Mouse (Mus musculus) neural tube, embryonic 11.5 days (tissue): ENCODE measurements around the gene Ltbp3. TPM values are rescaled to one million over a fixed set of nuclear protein-coding genes. Genes with fewer than 3 reads are reported as not detected.

Source experiments
- ATAC-seq: fragments of 200-750 bp; cut with Nextera tagmentation; 2 replicates; pipeline ENCODE4 v1.8.0; 2017; ENCODE audit warnings: moderate number of reproducible peaks, mild to moderate bottlenecking, moderate TSS enrichment, moderate library complexity; ENCODE audit not compliant: insufficient read depth, low FRiP score, low TSS enrichment
- DNase-seq: peaks from one replicate; pipeline ENCODE4 v3.0.0-alpha.2; 2015; ENCODE audit warnings: low spot score
- H3K27ac ChIP-seq: fragments of 300-500 bp; sonication (generic); 2 replicates; pipeline ENCODE4 v1.5.1; 2014; ENCODE audit warnings: low read depth, mild to moderate bottlenecking, low read length
- H3K27me3 ChIP-seq: fragments of 300-500 bp; sonication (generic); 2 replicates; pipeline ENCODE4 v1.6.1; 2014; ENCODE audit warnings: mild to moderate bottlenecking, low read length, mixed read lengths; ENCODE audit not compliant: control insufficient read depth, insufficient read depth
- H3K36me3 ChIP-seq: fragments of 300-500 bp; sonication (generic); 2 replicates; pipeline ENCODE4 v1.6.1; 2014; ENCODE audit warnings: mild to moderate bottlenecking, low read length, moderate library complexity, mixed read lengths; ENCODE audit not compliant: control insufficient read depth, insufficient read depth
- H3K4me1 ChIP-seq: fragments of 300-500 bp; sonication (generic); 2 replicates; pipeline ENCODE4 v1.6.1; 2014; ENCODE audit warnings: low read length, mixed read lengths; ENCODE audit not compliant: control insufficient read depth, insufficient read depth
- H3K4me2 ChIP-seq: fragments of 300-500 bp; sonication (generic); 2 replicates; pipeline ENCODE4 v1.6.1; 2014; ENCODE audit warnings: low read depth, mild to moderate bottlenecking, moderate library complexity
- H3K4me3 ChIP-seq: fragments of 300-500 bp; sonication (generic); 2 replicates; pipeline ENCODE4 v1.5.1; 2014; ENCODE audit warnings: low read depth, low read length
- H3K9ac ChIP-seq: fragments of 300-500 bp; sonication (generic); 2 replicates; pipeline ENCODE4 v1.6.1; 2014; ENCODE audit warnings: mild to moderate bottlenecking, low read length
- H3K9me3 ChIP-seq: fragments of 300-500 bp; sonication (generic); 2 replicates; pipeline ENCODE4 v1.6.1; 2016; ENCODE audit warnings: low read length; ENCODE audit not compliant: control insufficient read depth
- WGBS: fragments of 180-500 bp; shearing (Covaris S2); extraction: QIAGEN DNeasy Blood & Tissue Kit; methylation state at CpG from one replicate; pipeline ENCODE4 v1.1.7; 2014; 5-methylcytosine and 5-hydroxymethylcytosine counted together
- polyA plus RNA-seq: library from polyadenylated mRNA; unstranded; fragments of >200 nt; fragmentation: Nextera tagmentation; extraction: Ambion mirVana; gene quantifications from 2 replicates; pipeline ENCODE4 v1.2.1, GENCODE M21; 2014

The Ltbp3 gene
- polyA plus RNA-seq, 1 experiment from 2014 or later: 5.2 TPM

- Histone ChIP-seq H3K36me3 (peaks cover 14% of the 10 kb centered on the region), H3K4me1 (peaks cover 13% of the 10 kb centered on the region; the same call in 1 of the 2 replicates), H3K27me3 (no peaks in the 10 kb centered on the region), H3K4me2 (peak overlapping the region; percentile 90), H3K9ac (peak overlapping the region; percentile 36), H3K4me3 (peak overlapping the region; percentile 71), H3K27ac (no peak overlapping the region), H3K9me3 (no peaks in the 10 kb centered on the region)
- 45% methylated on average over 7 of the region's 7 CpGs for WGBS
- DNase-seq (peak; percentile 10), ATAC-seq (no peak)
Measured at GRCm38 (mm10) chr19:5797381-5798111, 56.8 kb downstream of the Ltbp3 start.

GRCm38 (mm10) chr19:5798700-5799479, 58.2 kb downstream of the Ltbp3 start:
- Histone ChIP-seq H3K36me3 (peaks cover 14% of the 10 kb centered on the region), H3K4me2 (peak overlapping the region; percentile 90), H3K9me3 (no peaks in the 10 kb centered on the region), H3K27me3 (no peaks in the 10 kb centered on the region), H3K4me3 (peak overlapping the region; percentile 71), H3K9ac (peak overlapping the region; percentile 50), H3K27ac (no peak overlapping the region), H3K4me1 (peaks cover 17% of the 10 kb centered on the region)
- DNase-seq (peak; percentile 19), ATAC-seq (no peak)
- 16% methylated on average over 7 of the region's 7 CpGs for WGBS

- H3K36me3 ChIP-seq: peaks cover 14% of the 10 kb centered on the region
- H3K9ac ChIP-seq: peak overlapping the region; percentile 96
- DNase-seq (no peak), ATAC-seq (no peak)
- H3K4me3 ChIP-seq: peak overlapping the region; percentile 71
- peak overlapping the region; percentile 90 for H3K4me2 ChIP-seq
- WGBS: 2% methylated on average over 10 of the region's 10 CpGs
- no peaks in the 10 kb centered on the region for H3K9me3 ChIP-seq
- peaks cover 25% of the 10 kb centered on the region for H3K4me1 ChIP-seq
- H3K27me3 ChIP-seq: no peaks in the 10 kb centered on the region
- peak overlapping the region; percentile 39; the same call in 1 of the 2 replicates for H3K27ac ChIP-seq
Measured at GRCm38 (mm10) chr19:5799566-5800349, 59.1 kb downstream of the Ltbp3 start.

GRCm38 (mm10) chr19:5800350-5800631, 59.6 kb downstream of the Ltbp3 start:
- ATAC-seq: no peak
- Histone ChIP-seq H3K27ac (peak overlapping the region; percentile 50; the same call in 1 of the 2 replicates), H3K4me1 (peaks cover 28% of the 10 kb centered on the region), H3K9me3 (no peaks in the 10 kb centered on the region), H3K36me3 (peaks cover 14% of the 10 kb centered on the region), H3K27me3 (no peaks in the 10 kb centered on the region), H3K4me3 (peak overlapping the region; percentile 71), H3K9ac (peak overlapping the region; percentile 96), H3K4me2 (peak overlapping the region; percentile 90)
- DNase-seq: no peak
- 0% methylated on average over 2 of the region's 2 CpGs for WGBS

- Histone ChIP-seq H3K4me1 (peaks cover 29% of the 10 kb centered on the region), H3K4me2 (peak overlapping the region; percentile 90), H3K9ac (peak overlapping the region; percentile 96), H3K27ac (peak overlapping the region; percentile 50), H3K36me3 (peaks cover 14% of the 10 kb centered on the region), H3K27me3 (no peaks in the 10 kb centered on the region), H3K9me3 (no peaks in the 10 kb centered on the region), H3K4me3 (peak overlapping the region; percentile 71)
- WGBS: under 1% methylated on average over 19 of the region's 19 CpGs
- DNase-seq: peak; percentile 48
- ATAC-seq: no peak
Measured at GRCm38 (mm10) chr19:5800632-5801431, 60.1 kb downstream of the Ltbp3 start.

- Histone ChIP-seq H3K4me2 (peak overlapping the region; percentile 90), H3K9ac (peak overlapping the region; percentile 96), H3K27me3 (no peaks in the 10 kb centered on the region), H3K27ac (peak overlapping the region; percentile 50), H3K9me3 (no peaks in the 10 kb centered on the region), H3K36me3 (peaks cover 10% of the 10 kb centered on the region), H3K4me3 (peak overlapping the region; percentile 71), H3K4me1 (peaks cover 31% of the 10 kb centered on the region)
- 15% methylated on average over 3 of the region's 3 CpGs for WGBS
- ATAC-seq: no peak
- DNase-seq: no peak
Measured at GRCm38 (mm10) chr19:5801432-5801964, 60.8 kb downstream of the Ltbp3 start.

GRCm38 (mm10) chr19:5802011-5802786, 61.5 kb downstream of the Ltbp3 start:
- H3K4me1 ChIP-seq: peaks cover 34% of the 10 kb centered on the region

More at GRCm38 (mm10) chr19:5802011-5802786, 61.5 kb downstream of the Ltbp3 start:
- DNase-seq: peak; percentile 92
- Histone ChIP-seq H3K27me3 (no peaks in the 10 kb centered on the region), H3K4me2 (peak overlapping the region; percentile 90), H3K9ac (peak overlapping the region; percentile 96), H3K27ac (peak overlapping the region; percentile 99; the same call in 1 of the 2 replicates), H3K36me3 (peaks cover 4% of the 10 kb centered on the region; the same call in 1 of the 2 replicates), H3K9me3 (no peaks in the 10 kb centered on the region), H3K4me3 (peak overlapping the region; percentile 71)
- WGBS: under 1% methylated on average over 25 of the region's 25 CpGs
- 0 out of 2 replicates have a peak, but pooled peaks have one; percentile 41 for ATAC-seq
